Mouse (Mus musculus) liver, embryonic 16.5 days (tissue): ENCODE measurements around the gene Timm8a1. TPM values are rescaled to one million over a fixed set of nuclear protein-coding genes. Genes with fewer than 3 reads are reported as not detected.
"Not testable (repeated sequence)": the region's sequence is repeated elsewhere in the genome, so short reads cannot be mapped to it uniquely, and the experiment has no call there.

Source experiments
- ATAC-seq: fragments of 200-750 bp; cut with Nextera tagmentation; 2 replicates; pipeline ENCODE4 v1.8.0; 2017; ENCODE audit warnings: low read depth, mild to moderate bottlenecking, moderate number of reproducible peaks, moderate library complexity
- H3K27ac ChIP-seq: fragments of 300-500 bp; sonication (generic); 2 replicates; pipeline ENCODE4 v1.5.1; 2014; ENCODE audit warnings: mild to moderate bottlenecking, low read length
- H3K27me3 ChIP-seq: fragments of 300-500 bp; sonication (generic); 2 replicates; pipeline ENCODE4 v1.6.1; 2014; ENCODE audit warnings: low read depth, low read length, mixed read lengths; ENCODE audit not compliant: control insufficient read depth, insufficient read depth
- H3K36me3 ChIP-seq: fragments of 300-500 bp; sonication (generic); 2 replicates; pipeline ENCODE4 v1.6.1; 2014; ENCODE audit warnings: mild to moderate bottlenecking; ENCODE audit not compliant: control insufficient read depth, insufficient read depth
- H3K4me1 ChIP-seq: fragments of 300-500 bp; sonication (generic); 2 replicates; pipeline ENCODE4 v1.6.1; 2014; ENCODE audit warnings: low read depth, low read length, mixed read lengths; ENCODE audit not compliant: control insufficient read depth
- H3K4me2 ChIP-seq: fragments of 300-500 bp; sonication (generic); 2 replicates; pipeline ENCODE4 v1.6.1; 2014; ENCODE audit warnings: low read depth, low read length, mixed read lengths
- H3K4me3 ChIP-seq: fragments of 300-500 bp; sonication (generic); 2 replicates; pipeline ENCODE4 v1.5.1; 2014; ENCODE audit warnings: low read depth, mild to moderate bottlenecking, low read length
- H3K9ac ChIP-seq: fragments of 300-500 bp; sonication (generic); 2 replicates; pipeline ENCODE4 v1.6.1; 2014; ENCODE audit warnings: low read depth, low read length
- H3K9me3 ChIP-seq: fragments of 300-500 bp; sonication (generic); replicated peaks from 2 replicates; pipeline ENCODE4 v1.6.1; 2016; ENCODE audit warnings: low read length; ENCODE audit not compliant: control insufficient read depth
- WGBS: fragments of 180-500 bp; shearing (Covaris S2); extraction: QIAGEN DNeasy Blood & Tissue Kit; methylation state at CpG from one replicate; pipeline ENCODE4 v1.1.7; 2014; ENCODE audit not compliant: insufficient replicate concordance; 5-methylcytosine and 5-hydroxymethylcytosine counted together
- polyA plus RNA-seq: library from polyadenylated mRNA; unstranded; fragments of >200 nt; fragmentation: Nextera tagmentation; extraction: Ambion mirVana; gene quantifications from 2 replicates; pipeline ENCODE4 v1.2.1, GENCODE M21; 2015

The Timm8a1 gene
- polyA plus RNA-seq, 1 experiment from 2014 or later: 62.2 TPM

DNA sequence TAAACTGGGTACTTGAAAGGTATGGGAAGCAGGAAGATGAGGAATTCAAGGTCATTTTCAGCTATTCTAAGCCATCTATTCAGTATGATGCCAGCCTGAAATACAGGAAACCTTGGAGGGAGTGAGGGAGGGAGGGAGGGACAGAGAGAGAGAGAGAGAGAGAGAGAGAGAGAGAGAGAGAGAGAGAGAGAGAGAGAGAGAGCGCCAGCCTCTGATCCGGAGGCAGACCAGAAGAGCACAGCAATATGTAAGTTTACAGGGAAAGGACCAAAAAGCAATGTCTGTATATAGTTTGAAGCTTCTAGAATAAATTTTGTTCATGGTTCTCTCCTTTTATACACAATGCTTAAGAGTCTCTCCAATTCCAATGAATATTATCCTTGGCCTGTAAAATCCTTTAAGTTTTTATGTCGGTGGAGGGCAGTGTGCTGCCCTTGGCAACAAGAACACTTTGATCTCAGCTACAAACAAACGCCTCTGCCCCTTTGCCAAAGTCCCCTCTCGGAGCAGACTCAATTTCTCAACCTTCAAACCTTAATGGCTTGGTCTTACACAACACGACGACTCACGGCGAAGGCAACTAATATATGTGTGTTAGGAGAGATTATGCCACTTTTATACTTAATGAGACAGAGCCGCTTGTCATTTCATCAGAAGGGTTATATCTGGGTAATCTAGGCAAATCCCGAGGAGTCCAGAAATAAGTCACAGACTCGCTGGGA is 1.1 kb downstream of the Timm8a1 start:
- no peak for ATAC-seq
- H3K27me3 ChIP-seq: no peaks in the 10 kb centered on the region
- H3K4me3 ChIP-seq: peak overlapping the region; percentile 69
- H3K9me3 ChIP-seq: no peaks in the 10 kb centered on the region
- no peaks in the 10 kb centered on the region; the same call in 1 of the 2 replicates for H3K4me1 ChIP-seq
- H3K27ac ChIP-seq: peak overlapping the region; percentile 4
- WGBS: 19% methylated on average over 12 of the region's 12 CpGs
- H3K9ac ChIP-seq: peak overlapping the region; percentile 74
- H3K4me2 ChIP-seq: peak overlapping the region; percentile 57
- no peaks in the 10 kb centered on the region for H3K36me3 ChIP-seq

DNA sequence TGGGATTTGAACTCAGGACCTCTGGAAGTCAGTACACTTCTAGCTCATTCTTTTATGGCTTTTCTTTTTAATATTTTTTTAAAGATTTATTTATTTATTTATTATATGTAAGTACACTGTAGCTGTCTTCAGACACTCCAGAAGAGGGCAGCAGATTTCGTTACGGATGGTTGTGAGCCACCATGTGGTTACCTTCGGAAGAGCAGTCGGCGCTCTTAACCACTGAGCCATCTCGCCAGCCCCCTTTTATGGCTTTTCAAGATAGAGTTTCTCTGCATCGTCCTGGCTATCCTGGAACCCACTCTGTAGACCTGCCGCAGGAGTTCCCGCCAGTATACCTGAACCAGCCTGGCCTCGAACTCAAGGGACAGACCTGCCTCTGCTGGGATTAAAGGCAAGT is 1.9 kb downstream of the Timm8a1 start:
- not testable (repeated sequence) for H3K36me3 ChIP-seq, H3K27me3 ChIP-seq, H3K4me1 ChIP-seq, H3K27ac ChIP-seq, H3K9me3 ChIP-seq
- 0 out of 2 replicates have a peak, but pooled peaks have one; percentile 5 for ATAC-seq
- Histone ChIP-seq H3K4me2 (peak overlapping the region; percentile 57), H3K4me3 (peak overlapping the region; percentile 69), H3K9ac (0 out of 2 replicates have a peak overlapping the region, but pooled peaks have one; percentile 41)
- 36% methylated on average over 10 of the region's 10 CpGs for WGBS

DNA sequence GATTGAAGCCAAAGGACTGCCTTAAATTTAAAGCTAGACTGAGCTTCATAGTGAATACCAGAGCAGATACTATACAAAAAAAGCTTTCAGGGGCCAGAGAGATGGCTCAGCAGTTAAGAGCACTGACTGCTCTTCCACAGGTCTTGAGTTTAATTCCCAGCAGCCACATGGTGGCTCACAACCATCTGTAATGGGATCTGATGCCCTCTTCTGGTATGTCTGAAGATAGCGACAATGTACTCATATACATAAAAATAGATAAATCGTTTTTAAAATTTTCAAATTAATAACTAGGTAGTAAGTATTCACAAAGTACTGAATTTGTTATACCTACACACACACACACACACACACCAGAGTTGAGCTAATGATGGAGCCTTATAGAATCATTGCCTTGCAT is 8.3 kb downstream of the Timm8a1 start:
- Histone ChIP-seq H3K9me3 (no peaks in the 10 kb centered on the region), H3K27ac (no peak overlapping the region)
- 66% methylated on average over 2 of the region's 2 CpGs for WGBS

GRCm38 (mm10) chrX:134525260-134525659 is 16.4 kb downstream of the Timm8a1 start:
- Histone ChIP-seq H3K4me3 (no peak overlapping the region), H3K27me3 (no peaks in the 10 kb centered on the region), H3K27ac (no peak overlapping the region), H3K36me3 (no peaks in the 10 kb centered on the region), H3K4me2 (no peak overlapping the region), H3K9me3 (no peaks in the 10 kb centered on the region), H3K4me1 (no peaks in the 10 kb centered on the region; the same call in 1 of the 2 replicates), H3K9ac (no peak overlapping the region)
- ATAC-seq: no peak
- 54% methylated on average over 4 of the region's 4 CpGs for WGBS

More for the DNA sequence above, 8.3 kb downstream of the Timm8a1 start:
- Histone ChIP-seq H3K4me1 (no peaks in the 10 kb centered on the region), H3K36me3 (no peaks in the 10 kb centered on the region), H3K27me3 (no peaks in the 10 kb centered on the region), H3K4me3 (no peak overlapping the region), H3K4me2 (no peak overlapping the region), H3K9ac (no peak overlapping the region)
- ATAC-seq: no peak

DNA sequence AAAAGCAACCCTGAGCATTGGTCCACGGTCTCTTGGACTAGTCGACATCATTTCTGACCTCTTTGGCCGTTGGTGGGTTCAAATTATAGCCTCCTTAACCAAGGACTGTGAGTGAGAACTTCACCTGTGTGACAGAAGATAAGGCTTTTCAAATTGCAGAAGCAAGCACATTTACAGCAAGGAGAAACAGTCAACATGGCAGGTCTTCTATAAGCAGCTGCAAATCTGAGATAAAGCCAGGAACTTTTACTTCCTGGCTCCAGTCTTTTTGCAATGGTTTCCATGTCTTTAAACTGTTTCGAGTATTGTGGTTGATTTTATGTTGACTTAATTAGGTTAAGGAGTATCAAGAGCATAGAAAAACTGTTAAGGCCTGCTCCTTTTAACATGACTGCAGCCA is 17.9 kb downstream of the Timm8a1 start:
- Histone ChIP-seq H3K9me3 (no peaks in the 10 kb centered on the region), H3K4me2 (no peak overlapping the region), H3K9ac (no peak overlapping the region), H3K36me3 (no peaks in the 10 kb centered on the region), H3K4me3 (no peak overlapping the region), H3K27me3 (no peaks in the 10 kb centered on the region), H3K4me1 (no peaks in the 10 kb centered on the region; the same call in 1 of the 2 replicates), H3K27ac (no peak overlapping the region)
- 37% methylated on average over 4 of the region's 4 CpGs for WGBS
- ATAC-seq: no peak

GRCm38 (mm10) chrX:134509473-134509872 is 32.2 kb downstream of the Timm8a1 start:
- 32% methylated on average over 2 of the region's 2 CpGs for WGBS
- Histone ChIP-seq H3K4me1 (no peaks in the 10 kb centered on the region), H3K27me3 (no peaks in the 10 kb centered on the region), H3K9me3 (no peaks in the 10 kb centered on the region), H3K9ac (no peak overlapping the region), H3K27ac (no peak overlapping the region), H3K4me3 (no peak overlapping the region), H3K36me3 (no peaks in the 10 kb centered on the region), H3K4me2 (no peak overlapping the region)
- ATAC-seq: no peak

DNA sequence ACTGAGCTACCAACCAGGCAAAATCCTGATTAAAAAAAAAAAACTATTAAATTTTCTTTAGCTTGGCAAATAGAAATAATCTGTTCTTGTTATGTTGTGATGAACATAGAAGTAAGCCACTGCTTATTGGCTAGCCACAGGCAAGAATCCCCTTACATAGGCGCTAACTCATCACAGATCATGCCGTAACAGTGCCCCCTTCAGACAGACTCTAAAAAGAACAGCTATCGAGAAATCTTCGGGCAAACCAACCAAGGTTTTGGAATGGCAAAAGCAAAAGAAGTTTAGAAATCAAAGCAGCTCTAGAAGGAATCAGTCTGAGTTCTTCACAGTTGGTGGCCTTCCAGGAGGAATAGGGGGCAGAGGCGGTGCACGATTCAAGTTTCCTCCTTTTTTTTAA is 33.7 kb downstream of the Timm8a1 start:
- Histone ChIP-seq H3K9ac (no peak overlapping the region), H3K27me3 (no peaks in the 10 kb centered on the region), H3K36me3 (no peaks in the 10 kb centered on the region), H3K9me3 (no peaks in the 10 kb centered on the region), H3K27ac (no peak overlapping the region), H3K4me2 (no peak overlapping the region), H3K4me3 (no peak overlapping the region), H3K4me1 (no peaks in the 10 kb centered on the region)
- 61% methylated on average over 6 of the region's 6 CpGs for WGBS
- ATAC-seq: no peak

- ATAC-seq: no peak
- 66% methylated on average over 8 of the region's 8 CpGs for WGBS
- no peaks in the 10 kb centered on the region for H3K27me3 ChIP-seq
- no peak overlapping the region for H3K4me2 ChIP-seq
- H3K36me3 ChIP-seq: no peaks in the 10 kb centered on the region
- H3K9ac ChIP-seq: no peak overlapping the region
- no peak overlapping the region for H3K4me3 ChIP-seq
- H3K27ac ChIP-seq: no peak overlapping the region
- H3K9me3 ChIP-seq: no peaks in the 10 kb centered on the region
- no peaks in the 10 kb centered on the region for H3K4me1 ChIP-seq
Measured at GRCm38 (mm10) chrX:134500651-134501050, 41.0 kb downstream of the Timm8a1 start.
